Mouse (Mus musculus): Measurements from ENCODE around the gene Lmx1b. TPM values are rescaled to one million over a fixed set of nuclear protein-coding genes. Genes with fewer than 3 reads are reported as not detected.

Lmx1b gene
- polyA plus RNA-seq, 1 experiment from 2014 or later = 0.55 TPM

GRCm38 (mm10) chr2:33634481-33635090, 5.7 kb downstream of the Lmx1b start:
- Histone ChIP-seq H3K4me1 (peaks cover 42% of the 10 kb centered on the region), H3K36me3 (no peaks in the 10 kb centered on the region), H3K4me3 (no peak overlapping the region), H3K27ac (no peak overlapping the region), H3K27me3 (peaks cover 96% of the 10 kb centered on the region), H3K9ac (no peak overlapping the region), H3K9me3 (no peaks in the 10 kb centered on the region), H3K4me2 (no peak overlapping the region)
- WGBS = 35% methylated on average over 4 of the region's 4 CpGs
- no peak for ATAC-seq (ENCODE audit: insufficient number of reproducible peaks, insufficient read depth, low FRiP score, low TSS enrichment, low read depth)

- WGBS = 20% methylated on average over 5 of the region's 5 CpGs
- Histone ChIP-seq H3K4me3 (no peak overlapping the region), H3K27ac (no peak overlapping the region)
Observed at GRCm38 (mm10) chr2:33633955-33634354, 6.4 kb downstream of the Lmx1b start.

GRCm38 (mm10) chr2:33633237-33633636, 7.1 kb downstream of the Lmx1b start:
- no peak overlapping the region for H3K4me3 ChIP-seq
- peaks cover 47% of the 10 kb centered on the region for H3K4me1 ChIP-seq
- WGBS = 17% methylated on average over 5 of the region's 5 CpGs
- H3K4me2 ChIP-seq = no peak overlapping the region
- H3K27ac ChIP-seq = no peak overlapping the region
- no peaks in the 10 kb centered on the region for H3K9me3 ChIP-seq
- ATAC-seq (ENCODE audit: insufficient number of reproducible peaks, insufficient read depth, low FRiP score, low TSS enrichment, low read depth) = no peak
- no peak overlapping the region for H3K9ac ChIP-seq
- H3K36me3 ChIP-seq = no peaks in the 10 kb centered on the region
- peaks cover 96% of the 10 kb centered on the region for H3K27me3 ChIP-seq

More at GRCm38 (mm10) chr2:33633955-33634354, 6.4 kb downstream of the Lmx1b start:
- Histone ChIP-seq H3K4me1 (peaks cover 42% of the 10 kb centered on the region), H3K36me3 (no peaks in the 10 kb centered on the region), H3K4me2 (no peak overlapping the region), H3K9ac (no peak overlapping the region), H3K27me3 (peaks cover 96% of the 10 kb centered on the region), H3K9me3 (no peaks in the 10 kb centered on the region)
- ATAC-seq (ENCODE audit: insufficient number of reproducible peaks, insufficient read depth, low FRiP score, low TSS enrichment, low read depth) = no peak

- H3K4me1 ChIP-seq = peaks cover 52% of the 10 kb centered on the region
- H3K4me3 ChIP-seq = no peak overlapping the region
- H3K9ac ChIP-seq = no peak overlapping the region
- no peak overlapping the region for H3K4me2 ChIP-seq
- WGBS = 22% methylated on average over 5 of the region's 5 CpGs
- H3K9me3 ChIP-seq = no peaks in the 10 kb centered on the region
- no peak for ATAC-seq (ENCODE audit: insufficient number of reproducible peaks, insufficient read depth, low FRiP score, low TSS enrichment, low read depth)
- no peak overlapping the region for H3K27ac ChIP-seq
- H3K36me3 ChIP-seq = no peaks in the 10 kb centered on the region
- peaks cover 96% of the 10 kb centered on the region for H3K27me3 ChIP-seq
Observed at GRCm38 (mm10) chr2:33632551-33633059, 7.7 kb downstream of the Lmx1b start.

GRCm38 (mm10) chr2:33631708-33632343, 8.5 kb downstream of the Lmx1b start:
- H3K4me3 ChIP-seq = peak overlapping the region; percentile 31
- H3K27ac ChIP-seq = no peak overlapping the region
- no peaks in the 10 kb centered on the region for H3K36me3 ChIP-seq
- peaks cover 98% of the 10 kb centered on the region for H3K27me3 ChIP-seq
- H3K9ac ChIP-seq = peak overlapping the region; percentile 61
- WGBS = 2% methylated on average over 31 of the region's 31 CpGs
- H3K4me2 ChIP-seq = peak overlapping the region; percentile 58
- peaks cover 60% of the 10 kb centered on the region for H3K4me1 ChIP-seq
- H3K9me3 ChIP-seq = no peaks in the 10 kb centered on the region
- peak; percentile 61; the same call in 1 of the 2 replicates for ATAC-seq (ENCODE audit: insufficient number of reproducible peaks, insufficient read depth, low FRiP score, low TSS enrichment, low read depth)

- Histone ChIP-seq H3K4me3 (peak overlapping the region; percentile 31), H3K4me1 (peaks cover 64% of the 10 kb centered on the region), H3K4me2 (peak overlapping the region; percentile 58), H3K27ac (no peak overlapping the region), H3K9me3 (no peaks in the 10 kb centered on the region), H3K36me3 (no peaks in the 10 kb centered on the region), H3K9ac (peak overlapping the region; percentile 61), H3K27me3 (peaks cover 97% of the 10 kb centered on the region)
- WGBS = 1% methylated on average over 40 of the region's 40 CpGs
- no peak for ATAC-seq (ENCODE audit: insufficient number of reproducible peaks, insufficient read depth, low FRiP score, low TSS enrichment, low read depth)
Observed at GRCm38 (mm10) chr2:33631022-33631707, 9.1 kb downstream of the Lmx1b start.

GRCm38 (mm10) chr2:33630081-33631021, 10.0 kb downstream of the Lmx1b start:
- Histone ChIP-seq H3K9me3 (no peaks in the 10 kb centered on the region), H3K4me1 (peaks cover 67% of the 10 kb centered on the region), H3K4me2 (peak overlapping the region; percentile 58; the same call in 1 of the 2 replicates), H3K27me3 (peaks cover 97% of the 10 kb centered on the region), H3K9ac (no peak overlapping the region; the same call in 1 of the 2 replicates), H3K36me3 (no peaks in the 10 kb centered on the region), H3K27ac (no peak overlapping the region), H3K4me3 (peak overlapping the region; percentile 31; the same call in 1 of the 2 replicates)
- no peak for ATAC-seq (ENCODE audit: insufficient number of reproducible peaks, insufficient read depth, low FRiP score, low TSS enrichment, low read depth)
- 7% methylated on average over 34 of the region's 34 CpGs for WGBS

GRCm38 (mm10) chr2:33629641-33630040, 10.7 kb downstream of the Lmx1b start:
- 28% methylated on average over 6 of the region's 6 CpGs for WGBS
- Histone ChIP-seq H3K4me3 (no peak overlapping the region; the same call in 1 of the 2 replicates), H3K36me3 (no peaks in the 10 kb centered on the region), H3K9ac (no peak overlapping the region), H3K27ac (no peak overlapping the region), H3K9me3 (no peaks in the 10 kb centered on the region), H3K4me1 (peaks cover 70% of the 10 kb centered on the region), H3K27me3 (peaks cover 97% of the 10 kb centered on the region), H3K4me2 (no peak overlapping the region)
- no peak for ATAC-seq (ENCODE audit: insufficient number of reproducible peaks, insufficient read depth, low FRiP score, low TSS enrichment, low read depth)

GRCm38 (mm10) chr2:33628791-33629190, 11.5 kb downstream of the Lmx1b start:
- Histone ChIP-seq H3K9ac (no peak overlapping the region), H3K9me3 (no peaks in the 10 kb centered on the region), H3K27me3 (peaks cover 97% of the 10 kb centered on the region), H3K27ac (no peak overlapping the region), H3K4me1 (peaks cover 70% of the 10 kb centered on the region), H3K4me2 (0 out of 2 replicates have a peak overlapping the region, but pooled peaks have one; percentile 11), H3K36me3 (no peaks in the 10 kb centered on the region), H3K4me3 (no peak overlapping the region)
- ATAC-seq (ENCODE audit: insufficient number of reproducible peaks, insufficient read depth, low FRiP score, low TSS enrichment, low read depth) = no peak
- WGBS = 2% methylated on average over 16 of the region's 16 CpGs

GRCm38 (mm10) chr2:33627058-33627375, 13.3 kb downstream of the Lmx1b start:
- H3K27me3 ChIP-seq = peaks cover 87% of the 10 kb centered on the region
- H3K4me2 ChIP-seq = no peak overlapping the region
- H3K36me3 ChIP-seq = no peaks in the 10 kb centered on the region
- no peak overlapping the region for H3K4me3 ChIP-seq
- H3K27ac ChIP-seq = 0 out of 2 replicates have a peak overlapping the region, but pooled peaks have one; percentile 2
- H3K9ac ChIP-seq = no peak overlapping the region
- H3K9me3 ChIP-seq = no peaks in the 10 kb centered on the region
- no peak for ATAC-seq (ENCODE audit: insufficient number of reproducible peaks, insufficient read depth, low FRiP score, low TSS enrichment, low read depth)
- WGBS = 13% methylated on average over 10 of the region's 10 CpGs
- peaks cover 70% of the 10 kb centered on the region for H3K4me1 ChIP-seq

All from embryonic facial prominence, embryonic 13.5 days (tissue).